Mouse (Mus musculus) embryo, embryonic 10.5 days (tissue): ENCODE measurements around the gene Map3k15.

Experiments used
- DNase-seq: peaks from one replicate; pipeline ENCODE4 v3.0.0-alpha.2; 2015; ENCODE audit warnings: low spot score

Map3k15 gene

GRCm38 (mm10) chrX:159988002-159988960 lies at the start of gene Map3k15:
Gene Map3k15, plus strand, starts transcription at chrX:159988433.
- peak; percentile 52 for DNase-seq

- no peak for DNase-seq
Observed at GRCm38 (mm10) chrX:159942569-159942968, 45.7 kb upstream of the Map3k15 start.

- peak; percentile 6 for DNase-seq
Observed at GRCm38 (mm10) chrX:159943586-159943985, 44.6 kb upstream of the Map3k15 start.

- DNase-seq: no peak
Observed at GRCm38 (mm10) chrX:159953546-159954429, 34.4 kb upstream of the Map3k15 start.

GRCm38 (mm10) chrX:159954430-159954779 lies 33.8 kb upstream of the Map3k15 start:
- DNase-seq: no peak

- no peak for DNase-seq
Observed at GRCm38 (mm10) chrX:159955433-159955832, 32.8 kb upstream of the Map3k15 start.

GRCm38 (mm10) chrX:159961385-159961784 lies 26.8 kb upstream of the Map3k15 start:
- no peak for DNase-seq

GRCm38 (mm10) chrX:159963273-159963672 lies 25.0 kb upstream of the Map3k15 start:
- peak; percentile 84 for DNase-seq

GRCm38 (mm10) chrX:159963925-159964324 lies 24.3 kb upstream of the Map3k15 start:
- no peak for DNase-seq

- DNase-seq: no peak
Observed at GRCm38 (mm10) chrX:159969025-159969424, 19.2 kb upstream of the Map3k15 start.

- no peak for DNase-seq
Observed at GRCm38 (mm10) chrX:159971091-159971779, 17.0 kb upstream of the Map3k15 start.

GRCm38 (mm10) chrX:159973730-159974129 lies 14.5 kb upstream of the Map3k15 start:
- peak; percentile 81 for DNase-seq

GRCm38 (mm10) chrX:159976243-159976642 lies 12.0 kb upstream of the Map3k15 start:
- DNase-seq: no peak

- DNase-seq: no peak
Observed at GRCm38 (mm10) chrX:159995808-159996207, 7.6 kb downstream of the Map3k15 start.

GRCm38 (mm10) chrX:160053306-160053705 lies 65.1 kb downstream of the Map3k15 start:
- no peak for DNase-seq

GRCm38 (mm10) chrX:160054643-160055042 lies 66.4 kb downstream of the Map3k15 start:
- DNase-seq: no peak

- no peak for DNase-seq
Observed at GRCm38 (mm10) chrX:160091973-160092372, 103.7 kb downstream of the Map3k15 start.

- no peak for DNase-seq
Observed at GRCm38 (mm10) chrX:160107817-160108216, 119.6 kb downstream of the Map3k15 start.

GRCm38 (mm10) chrX:160113777-160114176 lies 125.5 kb downstream of the Map3k15 start:
- no peak for DNase-seq

- DNase-seq: no peak
Observed at GRCm38 (mm10) chrX:160116074-160116473, 127.8 kb downstream of the Map3k15 start.

GRCm38 (mm10) chrX:160116658-160117057 lies 128.4 kb downstream of the Map3k15 start:
- peak; percentile 48 for DNase-seq
